Mouse (Mus musculus) myocyte (in vitro differentiated cells): ENCODE data around the gene Mafk.

Source experiments
- CEBPB ChIP-seq: IDR thresholded peaks from 2 replicates; pipeline ENCODE4 v1.6.1; 2011; ENCODE audit warnings: mild to moderate bottlenecking, moderate library complexity; ENCODE audit not compliant: poor library complexity, insufficient read depth, severe bottlenecking
- E2F4 ChIP-seq: IDR thresholded peaks from one replicate; pipeline ENCODE4 v1.6.1; 2011; ENCODE audit warnings: mild to moderate bottlenecking, control low read depth, moderate library complexity; ENCODE audit not compliant: insufficient read depth
- MAX ChIP-seq: IDR thresholded peaks from one replicate; pipeline ENCODE4 v1.6.1; 2011; ENCODE audit warnings: low read depth, mild to moderate bottlenecking, control low read depth
- MYOD1 ChIP-seq, 3 experiments: IDR thresholded peaks; one replicate each; pipeline ENCODE4 v1.6.1; 2011; ENCODE audit warnings: control low read depth in 2 of 3, low read depth in 2 of 3, mild to moderate bottlenecking in 2 of 3, moderate library complexity in 1 of 3; ENCODE audit not compliant: insufficient read length in 2 of 3, control insufficient read depth in 1 of 3
- POLR2A ChIP-seq: IDR thresholded peaks from one replicate; pipeline ENCODE4 v1.6.1; 2011; ENCODE audit warnings: low read depth, mild to moderate bottlenecking, control low read depth, moderate library complexity; ENCODE audit not compliant: insufficient read length
- POLR2AphosphoS2 ChIP-seq: IDR thresholded peaks from one replicate; pipeline ENCODE4 v1.6.1; 2011; ENCODE audit warnings: low read depth, control low read depth; ENCODE audit not compliant: insufficient read length
- SRF ChIP-seq: IDR thresholded peaks from one replicate; pipeline ENCODE4 v1.6.1; 2011; ENCODE audit warnings: low read depth; ENCODE audit not compliant: control insufficient read depth, insufficient read length
- TCF12 ChIP-seq: IDR thresholded peaks from one replicate; pipeline ENCODE4 v1.6.1; 2011; ENCODE audit warnings: mild to moderate bottlenecking, control low read depth; ENCODE audit not compliant: poor library complexity, insufficient read depth, severe bottlenecking
- TCF3 ChIP-seq: IDR thresholded peaks from one replicate; pipeline ENCODE4 v1.6.1; 2011; ENCODE audit warnings: low read depth, control low read depth; ENCODE audit not compliant: insufficient read length
- USF1 ChIP-seq: IDR thresholded peaks from one replicate; pipeline ENCODE4 v1.6.1; 2011; ENCODE audit warnings: low read depth, mild to moderate bottlenecking, control low read depth, moderate library complexity

GRCm38 (mm10) chr5:139818801-139819200 is 27.5 kb downstream of the Mafk start:
- TF ChIP-seq POLR2A (no peak), USF1 (no peak), E2F4 (no peak), TCF12 (no peak), CEBPB (no peak), SRF (no peak), POLR2AphosphoS2 (no peak), MAX (no peak), TCF3 (no peak), MYOD1 (IDR thresholded peaks at IDR 0.05; ENCODE audit: control insufficient read depth in 1 of 3, insufficient read length in 2 of 3, low read depth in 2 of 3) (no peak)
